Mouse (Mus musculus): ENCODE measurements around the gene Olfr96. TPM values are rescaled to one million over a fixed set of nuclear protein-coding genes. Genes with fewer than 3 reads are reported as not detected.

Gene Olfr96
- polyA plus RNA-seq (2015; fragmentation: Nextera tagmentation; extraction: Ambion mirVana): not detected in 2 replicates

- Histone ChIP-seq H3K4me1 (no peaks in the 10 kb centered on the region), H3K9me3 (no peaks in the 10 kb centered on the region), H3K4me3 (no peak within 1 kb of the TSS), H3K27me3 (replicated peaks) (no peaks in the 10 kb centered on the region), H3K36me3 (replicated peaks) (no peaks in the 10 kb centered on the region), H3K27ac (no peak within 1 kb of the TSS), H3K4me2 (no peak within 1 kb of the TSS), H3K9ac (no peak within 1 kb of the TSS)
- ATAC-seq (replicated peaks): no peak
- WGBS: 66% methylated on average over 4 of the region's 4 CpGs
These were observed at the start of gene Olfr96 for GRCm38 (mm10) chr17:37219846-37220245. Gene Olfr96 (plus strand): TSS chr17:37220146.

- no peak overlapping the region for H3K4me2 ChIP-seq
- no peak overlapping the region for H3K27ac ChIP-seq
- WGBS: 60% methylated on average over 6 of the region's 6 CpGs
- H3K9ac ChIP-seq: no peak overlapping the region
- H3K9me3 ChIP-seq: no peaks in the 10 kb centered on the region
- no peak for ATAC-seq (replicated peaks)
- no peaks in the 10 kb centered on the region for H3K27me3 ChIP-seq (replicated peaks)
- no peak overlapping the region for H3K4me3 ChIP-seq
- no peaks in the 10 kb centered on the region for H3K4me1 ChIP-seq
- no peaks in the 10 kb centered on the region for H3K36me3 ChIP-seq (replicated peaks)
These were observed 34.5 kb upstream of the Olfr96 start for GRCm38 (mm10) chr17:37185474-37185873.

- Histone ChIP-seq H3K27ac (no peak overlapping the region), H3K4me2 (no peak overlapping the region), H3K4me1 (no peaks in the 10 kb centered on the region), H3K36me3 (replicated peaks) (no peaks in the 10 kb centered on the region), H3K27me3 (replicated peaks) (no peaks in the 10 kb centered on the region), H3K4me3 (no peak overlapping the region), H3K9me3 (no peaks in the 10 kb centered on the region), H3K9ac (no peak overlapping the region)
- 0 out of 2 replicates have a peak, but pooled peaks have one; percentile 50 for ATAC-seq (replicated peaks)
- 25% methylated on average over 2 of the region's 2 CpGs for WGBS
These were observed 29.2 kb upstream of the Olfr96 start for GRCm38 (mm10) chr17:37190711-37191110.

GRCm38 (mm10) chr17:37193032-37193431 lies 26.9 kb upstream of the Olfr96 start:
- Histone ChIP-seq H3K9ac (no peak overlapping the region), H3K4me1 (peaks cover 5% of the 10 kb centered on the region; the same call in 1 of the 2 replicates), H3K4me3 (no peak overlapping the region), H3K27ac (no peak overlapping the region), H3K27me3 (replicated peaks) (0 out of 2 replicates have a peak, but pooled peaks cover 4% of the 10 kb centered on the region), H3K4me2 (no peak overlapping the region), H3K36me3 (replicated peaks) (no peaks in the 10 kb centered on the region), H3K9me3 (no peaks in the 10 kb centered on the region)
- no peak for ATAC-seq (replicated peaks)

GRCm38 (mm10) chr17:37193656-37194055 lies 26.3 kb upstream of the Olfr96 start, which contains the start of gene Ubd:
Gene Ubd (plus strand): TSS chr17:37193892.
- H3K4me2 ChIP-seq: no peak within 1 kb of the TSS
- H3K36me3 ChIP-seq (replicated peaks): no peaks in the 10 kb centered on the region
- ATAC-seq (replicated peaks): no peak
- H3K27ac ChIP-seq: no peak within 1 kb of the TSS
- H3K27me3 ChIP-seq (replicated peaks): peaks cover 10% of the 10 kb centered on the region; the same call in 1 of the 2 replicates
- WGBS: 90% methylated on average over 2 of the region's 2 CpGs
- H3K9me3 ChIP-seq: no peaks in the 10 kb centered on the region
- H3K4me1 ChIP-seq: peaks cover 7% of the 10 kb centered on the region; the same call in 1 of the 2 replicates
- H3K4me3 ChIP-seq: no peak within 1 kb of the TSS
- no peak within 1 kb of the TSS for H3K9ac ChIP-seq

GRCm38 (mm10) chr17:37194782-37195181 lies 25.2 kb upstream of the Olfr96 start:
- H3K27ac ChIP-seq: no peak overlapping the region
- no peaks in the 10 kb centered on the region for H3K36me3 ChIP-seq (replicated peaks)
- no peak overlapping the region for H3K4me2 ChIP-seq
- H3K9ac ChIP-seq: no peak overlapping the region
- no peak overlapping the region for H3K4me3 ChIP-seq
- H3K27me3 ChIP-seq (replicated peaks): peaks cover 12% of the 10 kb centered on the region; the same call in 1 of the 2 replicates
- peaks cover 7% of the 10 kb centered on the region; the same call in 1 of the 2 replicates for H3K4me1 ChIP-seq
- 90% methylated on average over 5 of the region's 5 CpGs for WGBS
- H3K9me3 ChIP-seq: no peaks in the 10 kb centered on the region
- ATAC-seq (replicated peaks): no peak

- under 1% methylated on average over 77 of the region's 77 CpGs for WGBS
- ATAC-seq (replicated peaks): peak; percentile 94
- H3K9me3 ChIP-seq: no peaks in the 10 kb centered on the region
These were observed 22.9 kb upstream of the Olfr96 start for GRCm38 (mm10) chr17:37196845-37197724.

GRCm38 (mm10) chr17:37200894-37201293 lies 19.1 kb upstream of the Olfr96 start, which contains the start of gene Olfr94:
Gene Olfr94 (minus strand): TSS chr17:37200994.
- H3K27ac ChIP-seq: no peak within 1 kb of the TSS
- H3K4me1 ChIP-seq: peaks cover 7% of the 10 kb centered on the region; the same call in 1 of the 2 replicates
- no peaks in the 10 kb centered on the region for H3K36me3 ChIP-seq (replicated peaks)
- 80% methylated on average over 2 of the region's 2 CpGs for WGBS
- no peak within 1 kb of the TSS for H3K9ac ChIP-seq
- ATAC-seq (replicated peaks): no peak
- no peak within 1 kb of the TSS for H3K4me2 ChIP-seq
- no peaks in the 10 kb centered on the region for H3K9me3 ChIP-seq
- H3K4me3 ChIP-seq: no peak within 1 kb of the TSS
- H3K27me3 ChIP-seq (replicated peaks): peaks cover 12% of the 10 kb centered on the region; the same call in 1 of the 2 replicates

More at GRCm38 (mm10) chr17:37196845-37197724, 22.9 kb upstream of the Olfr96 start:
- Histone ChIP-seq H3K27ac (peak overlapping the region; percentile 78), H3K4me3 (peak overlapping the region; percentile 75), H3K27me3 (replicated peaks) (peaks cover 12% of the 10 kb centered on the region; the same call in 1 of the 2 replicates), H3K9ac (peak overlapping the region; percentile 73), H3K4me1 (peaks cover 7% of the 10 kb centered on the region; the same call in 1 of the 2 replicates), H3K36me3 (replicated peaks) (no peaks in the 10 kb centered on the region), H3K4me2 (peak overlapping the region; percentile 91)

GRCm38 (mm10) chr17:37203206-37203916 lies 16.6 kb upstream of the Olfr96 start:
- H3K9ac ChIP-seq: no peak overlapping the region
- H3K36me3 ChIP-seq (replicated peaks): no peaks in the 10 kb centered on the region
- H3K27ac ChIP-seq: no peak overlapping the region
- H3K4me1 ChIP-seq: no peaks in the 10 kb centered on the region
- H3K27me3 ChIP-seq (replicated peaks): peaks cover 7% of the 10 kb centered on the region; the same call in 1 of the 2 replicates
- no peak overlapping the region for H3K4me2 ChIP-seq
- no peak overlapping the region for H3K4me3 ChIP-seq
- H3K9me3 ChIP-seq: no peaks in the 10 kb centered on the region
- ATAC-seq (replicated peaks): peak; percentile 91
- 2% methylated on average over 4 of the region's 4 CpGs for WGBS

- Histone ChIP-seq H3K9ac (no peak overlapping the region), H3K9me3 (no peaks in the 10 kb centered on the region), H3K4me1 (no peaks in the 10 kb centered on the region), H3K36me3 (replicated peaks) (no peaks in the 10 kb centered on the region), H3K4me2 (no peak overlapping the region), H3K27ac (no peak overlapping the region), H3K27me3 (replicated peaks) (0 out of 2 replicates have a peak, but pooled peaks cover 2% of the 10 kb centered on the region), H3K4me3 (no peak overlapping the region)
- ATAC-seq (replicated peaks): peak; percentile 75
- 23% methylated on average over 3 of the region's 3 CpGs for WGBS
These were observed 16.1 kb upstream of the Olfr96 start for GRCm38 (mm10) chr17:37203917-37204236.

GRCm38 (mm10) chr17:37210884-37211768 lies 8.8 kb upstream of the Olfr96 start:
- Histone ChIP-seq H3K4me1 (no peaks in the 10 kb centered on the region), H3K9ac (peak overlapping the region; percentile 56), H3K27me3 (replicated peaks) (0 out of 2 replicates have a peak, but pooled peaks cover 4% of the 10 kb centered on the region), H3K9me3 (no peaks in the 10 kb centered on the region), H3K36me3 (replicated peaks) (no peaks in the 10 kb centered on the region), H3K4me2 (peak overlapping the region; percentile 69), H3K4me3 (peak overlapping the region; percentile 42), H3K27ac (no peak overlapping the region)
- 17% methylated on average over 40 of the region's 40 CpGs for WGBS
- ATAC-seq (replicated peaks): peak; percentile 90
